Mouse (Mus musculus): ENCODE measurements around the gene Mcf2l. TPM values are rescaled to one million over a fixed set of nuclear protein-coding genes. Genes with fewer than 3 reads are reported as not detected.

Gene Mcf2l
- polyA plus RNA-seq, 1 experiment from 2014 or later: 1.2 TPM

DNA sequence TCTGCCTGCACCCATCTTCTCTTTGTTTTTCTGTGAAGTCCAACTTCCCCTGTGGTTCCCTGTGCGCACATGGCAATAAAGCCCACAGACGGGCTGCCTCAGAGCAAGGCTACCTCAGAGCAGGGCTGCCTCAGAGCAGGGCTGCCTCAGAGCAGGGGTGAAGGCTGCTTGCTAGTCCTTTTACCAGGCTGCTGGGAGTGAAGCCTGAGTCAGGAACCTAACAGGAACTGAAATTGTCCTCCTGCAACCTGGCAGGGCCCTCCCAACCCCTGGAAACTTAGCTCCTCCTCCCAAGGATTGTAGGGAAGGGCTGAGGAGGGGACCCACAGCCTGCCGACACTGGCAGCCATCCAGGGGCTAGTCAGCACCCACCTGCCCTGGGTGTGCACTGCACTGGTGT, 60.2 kb downstream of the Mcf2l start:
- Histone ChIP-seq H3K36me3 (replicated peaks; ENCODE audit: insufficient read depth, low read length) (no peaks in the 10 kb centered on the region), H3K4me3 (ENCODE audit: low read depth, low read length) (no peak overlapping the region), H3K27ac (ENCODE audit: low read depth) (no peak overlapping the region), H3K9me3 (ENCODE audit: low read length) (no peaks in the 10 kb centered on the region), H3K4me1 (ENCODE audit: insufficient read depth) (no peaks in the 10 kb centered on the region), H3K27me3 (ENCODE audit: insufficient read depth, low read length) (0 out of 2 replicates have a peak, but pooled peaks cover 18% of the 10 kb centered on the region), H3K4me2 (ENCODE audit: low read depth, low read length) (no peak overlapping the region), H3K9ac (replicated peaks) (no peak overlapping the region)
- DNase-seq: no peak
- no peak for TF ChIP-seq EP300 (IDR thresholded peaks at IDR 0.05; ENCODE audit: low read depth)
- TF ChIP-seq CTCF (IDR thresholded peaks at IDR 0.05; ENCODE audit: low read depth): no peak
- no peak for ATAC-seq
- 56% methylated on average over 3 of the region's 3 CpGs for WGBS (ENCODE audit: insufficient replicate concordance)

DNA sequence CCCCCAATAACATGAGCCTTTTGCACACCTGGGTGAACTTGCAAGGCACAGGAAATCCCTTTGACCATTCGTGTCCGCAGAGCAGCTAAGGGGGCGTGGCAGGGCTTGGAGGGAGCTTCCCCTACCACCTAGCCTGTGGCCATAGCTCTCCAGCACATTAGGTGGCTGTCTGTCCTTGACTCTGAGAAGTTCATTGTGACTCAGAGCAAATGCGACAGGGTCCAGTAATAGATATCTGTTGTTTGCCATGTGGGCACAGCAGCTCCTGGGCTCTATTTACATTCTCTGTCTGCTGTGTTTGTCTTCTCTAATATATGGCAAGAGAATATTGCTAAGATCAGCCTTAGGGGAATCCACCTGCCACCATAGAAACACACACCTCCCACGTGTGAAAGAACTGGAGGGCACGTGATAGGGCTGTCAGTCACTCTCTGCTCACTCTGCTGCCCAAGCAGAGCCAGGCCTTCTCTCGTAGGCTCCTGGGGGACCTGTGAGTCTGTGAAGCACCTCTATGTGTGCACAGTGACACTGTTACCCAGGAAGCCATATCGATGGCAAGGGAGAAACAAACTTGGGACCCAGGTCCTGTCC, 60.9 kb downstream of the Mcf2l start:
- H3K9me3 ChIP-seq (ENCODE audit: low read length): no peaks in the 10 kb centered on the region
- peak; percentile 41; the same call in 1 of the 2 replicates for ATAC-seq
- H3K27ac ChIP-seq (ENCODE audit: low read depth): no peak overlapping the region
- TF ChIP-seq CTCF (IDR thresholded peaks at IDR 0.05; ENCODE audit: low read depth) (no peak), EP300 (IDR thresholded peaks at IDR 0.05; ENCODE audit: low read depth) (no peak)
- DNase-seq: no peak
- H3K4me2 ChIP-seq (ENCODE audit: low read depth, low read length): no peak overlapping the region
- H3K9ac ChIP-seq (replicated peaks): no peak overlapping the region
- no peak overlapping the region for H3K4me3 ChIP-seq (ENCODE audit: low read depth, low read length)
- H3K36me3 ChIP-seq (replicated peaks; ENCODE audit: insufficient read depth, low read length): no peaks in the 10 kb centered on the region
- 51% methylated on average over 8 of the region's 8 CpGs for WGBS (ENCODE audit: insufficient replicate concordance)
- H3K27me3 ChIP-seq (ENCODE audit: insufficient read depth, low read length): peaks cover 13% of the 10 kb centered on the region; the same call in 1 of the 2 replicates
- no peaks in the 10 kb centered on the region for H3K4me1 ChIP-seq (ENCODE audit: insufficient read depth)

DNA sequence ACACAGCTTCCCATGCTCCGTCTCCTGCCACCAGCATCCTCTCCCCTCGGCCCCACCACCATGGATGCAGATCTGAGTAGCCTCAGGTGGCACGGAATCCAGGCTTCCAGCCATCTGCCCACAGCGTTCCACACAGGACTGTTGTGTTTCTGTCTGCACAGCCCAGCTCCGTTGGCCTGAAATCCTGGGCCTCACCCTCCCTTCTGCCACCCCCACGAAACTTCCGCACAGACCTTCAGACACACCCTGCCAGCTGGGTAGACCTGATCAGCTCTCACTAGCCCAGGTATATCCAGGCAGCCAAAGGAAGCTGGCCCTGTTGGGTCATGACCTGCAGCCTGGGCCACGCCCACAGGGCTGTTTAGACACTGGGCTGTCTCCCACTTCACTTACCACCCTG, 66.9 kb downstream of the Mcf2l start:
- ATAC-seq (no peak), DNase-seq (no peak)
- H3K4me2 ChIP-seq (ENCODE audit: low read depth, low read length): no peak overlapping the region
- H3K4me3 ChIP-seq (ENCODE audit: low read depth, low read length): no peak overlapping the region
- no peaks in the 10 kb centered on the region for H3K36me3 ChIP-seq (replicated peaks; ENCODE audit: insufficient read depth, low read length)
- no peaks in the 10 kb centered on the region for H3K4me1 ChIP-seq (ENCODE audit: insufficient read depth)
- no peaks in the 10 kb centered on the region for H3K9me3 ChIP-seq (ENCODE audit: low read length)
- no peak overlapping the region for H3K9ac ChIP-seq (replicated peaks)
- WGBS (ENCODE audit: insufficient replicate concordance): 61% methylated on average over 8 of the region's 8 CpGs
- peaks cover 10% of the 10 kb centered on the region; the same call in 1 of the 2 replicates for H3K27me3 ChIP-seq (ENCODE audit: insufficient read depth, low read length)
- H3K27ac ChIP-seq (ENCODE audit: low read depth): no peak overlapping the region
- TF ChIP-seq CTCF (IDR thresholded peaks at IDR 0.05; ENCODE audit: low read depth) (no peak), EP300 (IDR thresholded peaks at IDR 0.05; ENCODE audit: low read depth) (no peak)

DNA sequence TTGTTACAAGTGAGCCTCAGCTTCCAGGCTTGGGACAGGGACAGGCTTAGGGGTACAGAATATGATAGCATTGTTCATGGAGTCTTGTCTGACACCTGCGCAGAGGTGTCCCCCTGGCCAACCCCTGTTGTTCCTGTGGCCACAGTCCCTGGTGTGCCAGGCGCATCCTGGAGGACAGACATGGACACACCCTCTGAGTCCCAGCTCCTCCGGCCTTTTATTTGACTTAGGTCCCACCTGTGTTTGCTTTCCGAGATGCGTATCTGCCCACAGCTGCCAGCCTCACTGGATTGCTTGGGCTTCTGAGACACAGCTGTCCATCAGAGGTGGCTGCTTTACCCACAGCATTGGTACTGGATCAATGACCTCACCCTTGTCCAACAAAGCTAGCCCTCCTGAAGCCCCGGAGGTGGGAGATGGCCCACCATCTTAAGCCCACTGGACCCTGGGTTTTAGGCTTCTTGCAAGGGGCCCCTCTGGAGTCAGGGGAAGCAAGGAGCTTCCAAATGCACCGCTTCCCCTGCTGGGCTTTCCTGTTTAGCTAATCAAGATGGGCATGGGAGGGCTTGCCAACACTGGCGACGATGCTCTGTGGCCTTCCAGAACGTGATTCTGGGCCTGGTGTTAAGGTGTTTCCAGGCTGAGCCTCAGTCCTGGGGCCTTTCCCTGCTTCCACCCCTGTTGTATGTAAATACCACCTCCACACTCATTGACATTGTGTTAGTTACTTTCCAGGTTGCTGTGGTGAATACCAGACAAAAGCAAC, 67.7 kb downstream of the Mcf2l start:
- ATAC-seq (no peak), DNase-seq (no peak)
- Histone ChIP-seq H3K4me2 (ENCODE audit: low read depth, low read length) (no peak overlapping the region), H3K27me3 (ENCODE audit: insufficient read depth, low read length) (peaks cover 10% of the 10 kb centered on the region; the same call in 1 of the 2 replicates), H3K9ac (replicated peaks) (no peak overlapping the region), H3K36me3 (replicated peaks; ENCODE audit: insufficient read depth, low read length) (no peaks in the 10 kb centered on the region), H3K9me3 (ENCODE audit: low read length) (no peaks in the 10 kb centered on the region), H3K4me3 (ENCODE audit: low read depth, low read length) (no peak overlapping the region), H3K27ac (ENCODE audit: low read depth) (no peak overlapping the region), H3K4me1 (ENCODE audit: insufficient read depth) (no peaks in the 10 kb centered on the region)
- TF ChIP-seq CTCF (IDR thresholded peaks at IDR 0.05; ENCODE audit: low read depth): no peak
- no peak for TF ChIP-seq EP300 (IDR thresholded peaks at IDR 0.05; ENCODE audit: low read depth)
- 57% methylated on average over 10 of the region's 10 CpGs for WGBS (ENCODE audit: insufficient replicate concordance)

DNA sequence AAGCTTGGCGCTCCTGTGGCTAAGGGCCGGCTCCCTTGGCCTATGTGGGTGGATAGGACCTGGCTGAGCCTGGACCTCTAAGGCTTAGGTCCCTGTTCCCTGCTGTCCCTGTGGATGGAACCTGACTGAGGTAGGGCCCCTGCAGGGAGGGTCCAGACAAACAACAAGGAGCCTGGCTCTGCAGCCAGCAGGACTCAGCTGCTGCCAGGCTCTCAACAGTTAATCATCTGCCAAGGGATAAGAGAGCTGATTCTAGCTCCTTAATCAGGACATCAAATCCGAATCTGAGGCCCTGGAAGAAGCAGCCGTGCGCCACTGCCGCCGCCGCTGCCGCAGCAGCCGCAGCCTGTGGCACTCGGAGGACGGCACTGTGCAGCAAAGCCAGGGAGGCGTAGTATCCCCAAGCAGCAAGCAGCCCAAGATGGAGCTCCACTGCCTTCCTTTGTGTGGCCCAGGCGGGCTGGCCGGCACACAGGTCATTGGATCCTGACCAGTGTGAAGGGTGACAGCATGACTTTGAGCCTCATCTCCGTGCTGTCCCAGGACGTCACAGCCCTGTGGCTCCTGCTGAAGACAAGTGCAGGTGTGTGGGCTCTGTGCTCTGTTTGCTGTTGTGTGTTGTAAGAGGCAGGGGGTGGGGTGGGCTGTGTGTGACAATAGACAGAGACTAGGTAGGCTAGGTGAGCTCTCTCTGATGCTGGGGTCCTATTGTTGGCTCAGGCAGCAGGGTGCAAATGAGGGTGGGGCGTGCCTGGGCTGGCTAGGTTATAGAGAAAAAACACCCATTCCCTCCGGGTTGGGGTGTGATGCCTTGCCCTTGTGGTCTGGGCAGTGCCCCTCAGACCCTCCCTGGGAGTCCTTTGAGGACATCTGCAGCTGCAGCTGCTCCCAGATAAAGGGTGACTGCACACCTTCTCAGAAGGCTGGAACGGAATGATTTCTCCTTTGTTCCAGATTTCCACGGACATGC, 74.3 kb downstream of the Mcf2l start:
- no peak for ATAC-seq
- no peak for DNase-seq
- TF ChIP-seq EP300 (IDR thresholded peaks at IDR 0.05; ENCODE audit: low read depth): no peak
- no peak for TF ChIP-seq CTCF (IDR thresholded peaks at IDR 0.05; ENCODE audit: low read depth)
- no peaks in the 10 kb centered on the region for H3K9me3 ChIP-seq (ENCODE audit: low read length)
- no peaks in the 10 kb centered on the region for H3K4me1 ChIP-seq (ENCODE audit: insufficient read depth)
- 36% methylated on average over 21 of the region's 21 CpGs for WGBS (ENCODE audit: insufficient replicate concordance)
- no peak overlapping the region for H3K4me3 ChIP-seq (ENCODE audit: low read depth, low read length)
- no peak overlapping the region for H3K27ac ChIP-seq (ENCODE audit: low read depth)
- no peak overlapping the region for H3K4me2 ChIP-seq (ENCODE audit: low read depth, low read length)
- no peaks in the 10 kb centered on the region for H3K36me3 ChIP-seq (replicated peaks; ENCODE audit: insufficient read depth, low read length)
- H3K27me3 ChIP-seq (ENCODE audit: insufficient read depth, low read length): peaks cover 22% of the 10 kb centered on the region
- no peak overlapping the region for H3K9ac ChIP-seq (replicated peaks)

DNA sequence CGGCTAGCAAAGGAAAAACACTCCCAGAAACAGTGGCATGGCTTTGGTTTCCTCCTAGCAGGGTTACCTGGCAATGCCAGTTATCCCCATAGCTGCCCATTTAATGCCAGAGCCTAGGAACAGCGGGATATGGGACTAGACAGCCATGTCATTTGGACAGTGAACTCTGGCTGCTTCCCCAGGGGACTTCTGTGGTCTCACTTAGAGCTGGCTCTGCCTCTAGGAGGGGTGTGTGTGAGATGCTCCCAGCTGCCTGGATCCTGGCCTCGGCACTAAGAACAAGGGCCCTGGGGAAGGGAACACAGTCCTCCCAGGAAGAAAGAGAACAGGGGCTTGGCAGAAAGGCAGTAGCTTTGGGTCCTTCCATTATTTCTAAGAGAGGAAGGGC, 75.0 kb downstream of the Mcf2l start:
- WGBS (ENCODE audit: insufficient replicate concordance): 48% methylated on average over 3 of the region's 3 CpGs
- DNase-seq (no peak), ATAC-seq (no peak)
- H3K4me2 ChIP-seq (ENCODE audit: low read depth, low read length): no peak overlapping the region
- peaks cover 22% of the 10 kb centered on the region for H3K27me3 ChIP-seq (ENCODE audit: insufficient read depth, low read length)
- no peaks in the 10 kb centered on the region for H3K9me3 ChIP-seq (ENCODE audit: low read length)
- TF ChIP-seq EP300 (IDR thresholded peaks at IDR 0.05; ENCODE audit: low read depth) (no peak), CTCF (IDR thresholded peaks at IDR 0.05; ENCODE audit: low read depth) (no peak)
- H3K9ac ChIP-seq (replicated peaks): no peak overlapping the region
- no peaks in the 10 kb centered on the region for H3K36me3 ChIP-seq (replicated peaks; ENCODE audit: insufficient read depth, low read length)
- no peaks in the 10 kb centered on the region for H3K4me1 ChIP-seq (ENCODE audit: insufficient read depth)
- no peak overlapping the region for H3K4me3 ChIP-seq (ENCODE audit: low read depth, low read length)
- H3K27ac ChIP-seq (ENCODE audit: low read depth): no peak overlapping the region
